Mouse (Mus musculus): ENCODE data around the gene Ush2a.

Gene Ush2a

GRCm38 (mm10) chr1:188387820-188388471, 126.1 kb downstream of the Ush2a start:
- DNase-seq: no peak

- no peak for DNase-seq
Measured at GRCm38 (mm10) chr1:188390080-188390479, 128.3 kb downstream of the Ush2a start.

GRCm38 (mm10) chr1:188407176-188407575, 145.4 kb downstream of the Ush2a start:
- DNase-seq: no peak

- no peak for DNase-seq
Measured at GRCm38 (mm10) chr1:188407613-188408386, 146.0 kb downstream of the Ush2a start.

- DNase-seq: no peak
Measured at GRCm38 (mm10) chr1:188410547-188410946, 148.7 kb downstream of the Ush2a start.

GRCm38 (mm10) chr1:188420543-188420942, 158.7 kb downstream of the Ush2a start:
- DNase-seq: no peak

GRCm38 (mm10) chr1:188428172-188428571, 166.3 kb downstream of the Ush2a start:
- DNase-seq: no peak

GRCm38 (mm10) chr1:188430689-188431088, 168.9 kb downstream of the Ush2a start:
- peak; percentile 1 for DNase-seq

GRCm38 (mm10) chr1:188447964-188448363, 186.1 kb downstream of the Ush2a start:
- DNase-seq: no peak

GRCm38 (mm10) chr1:188456466-188457175, 194.8 kb downstream of the Ush2a start:
- DNase-seq: no peak

GRCm38 (mm10) chr1:188457221-188458008, 195.6 kb downstream of the Ush2a start:
- no peak for DNase-seq

- DNase-seq: no peak
Measured at GRCm38 (mm10) chr1:188461203-188461602, 199.4 kb downstream of the Ush2a start.

GRCm38 (mm10) chr1:188464653-188465052, 202.8 kb downstream of the Ush2a start:
- no peak for DNase-seq

GRCm38 (mm10) chr1:188468371-188468783, 206.6 kb downstream of the Ush2a start:
- no peak for DNase-seq

GRCm38 (mm10) chr1:188504958-188505357, 243.1 kb downstream of the Ush2a start:
- no peak for DNase-seq

GRCm38 (mm10) chr1:188518792-188519191, 257.0 kb downstream of the Ush2a start:
- no peak for DNase-seq

GRCm38 (mm10) chr1:188527451-188527850, 265.6 kb downstream of the Ush2a start:
- DNase-seq: no peak

GRCm38 (mm10) chr1:188529606-188530131, 267.8 kb downstream of the Ush2a start:
- DNase-seq: no peak

GRCm38 (mm10) chr1:188537021-188537420, 275.2 kb downstream of the Ush2a start:
- DNase-seq: no peak

- DNase-seq: no peak
Measured at GRCm38 (mm10) chr1:188539621-188540020, 277.8 kb downstream of the Ush2a start.

- no peak for DNase-seq
Measured at GRCm38 (mm10) chr1:188541492-188541891, 279.7 kb downstream of the Ush2a start.

GRCm38 (mm10) chr1:188543364-188543763, 281.5 kb downstream of the Ush2a start:
- no peak for DNase-seq

- no peak for DNase-seq
Measured at GRCm38 (mm10) chr1:188549686-188550085, 287.9 kb downstream of the Ush2a start.
